Mouse (Mus musculus): ENCODE measurements at regions not wholly inside any gene's neighbourhood (a gene's known extent, or its start where the extent isn't known, plus 50 kb on each side); places are given as distances from the start of the nearest gene placed in this dataset.

DNA sequence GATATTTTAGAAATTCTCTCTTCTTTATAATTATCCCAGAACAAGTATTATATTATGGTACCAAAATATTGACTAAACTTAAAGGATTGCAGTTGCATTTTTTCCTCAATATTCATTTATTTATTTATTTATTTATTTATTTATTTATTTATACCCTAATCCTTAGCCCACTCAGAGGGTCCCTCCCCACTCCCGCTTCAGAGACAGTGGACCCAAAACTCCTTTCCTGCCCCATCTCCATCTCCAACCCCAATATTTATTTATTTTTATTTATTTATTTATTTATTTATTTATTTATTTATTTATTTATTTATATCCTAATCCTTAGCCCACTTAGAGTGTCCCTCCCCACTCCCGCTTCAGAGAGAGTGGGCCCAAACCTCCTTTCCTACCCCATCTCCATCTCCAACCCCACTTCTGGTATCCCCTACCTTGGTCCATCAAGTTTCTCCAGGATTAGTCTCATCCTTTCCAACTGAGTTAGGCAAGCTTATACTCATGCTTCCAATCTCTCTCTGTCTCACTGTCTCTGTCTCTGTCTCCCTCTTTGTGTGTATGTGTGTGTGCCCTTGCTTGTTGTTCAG is 1340.8 kb downstream of the Cntnap5b start:
- DNase-seq = no peak

DNA sequence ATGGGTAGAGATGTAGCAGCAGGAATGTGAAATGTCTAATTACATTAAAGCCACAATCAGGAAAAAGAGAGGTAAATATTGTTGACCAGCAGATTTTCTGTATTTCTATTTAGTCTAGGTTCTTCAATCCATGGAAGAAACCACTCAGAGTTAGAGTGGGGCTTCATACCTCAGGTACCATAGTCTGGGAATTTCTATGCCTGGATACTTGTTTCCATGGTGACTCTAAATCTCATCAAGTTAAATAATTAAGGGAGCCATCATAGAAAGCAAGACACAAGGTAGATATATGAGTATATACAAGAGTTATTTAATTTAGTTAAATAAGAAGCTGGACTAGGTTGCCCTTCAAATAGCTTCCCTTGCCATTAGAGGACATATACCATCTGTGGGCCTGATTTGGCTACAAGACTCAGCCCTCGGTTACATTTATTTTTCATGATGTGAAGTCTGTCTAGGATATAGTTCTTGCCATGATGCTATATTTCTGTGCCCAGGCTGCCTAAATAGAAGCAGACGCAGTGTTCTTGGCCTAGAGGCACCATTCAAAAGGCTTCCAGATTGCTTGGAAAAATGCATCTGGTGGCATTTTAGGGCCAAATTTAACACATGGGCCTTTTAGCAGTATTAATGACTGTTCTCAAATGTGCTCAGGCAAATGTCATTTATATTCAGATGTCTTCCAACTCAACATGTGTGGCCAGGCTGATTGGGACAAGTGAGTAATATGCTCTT is 1349.7 kb downstream of the Cntnap5b start:
- DNase-seq = peak; percentile 48

- no peak for DNase-seq
These were observed 1354.7 kb downstream of the Cntnap5b start for GRCm38 (mm10) chr1:101127242-101127641.

GRCm38 (mm10) chr1:101166666-101167065 is 1394.1 kb downstream of the Cntnap5b start:
- DNase-seq = no peak
